Mouse (Mus musculus) mammary gland, adult 2 months (tissue): ENCODE measurements around the gene Ms4a6d. TPM values are rescaled to one million over a fixed set of nuclear protein-coding genes. Genes with fewer than 3 reads are reported as not detected.

Experiments used
- polyA plus RNA-seq: library from polyadenylated mRNA; depleted of rRNA; stranded (reverse); fragments of >200 nt; gene quantifications from 2 replicates; pipeline ENCODE4 v1.2.3, GENCODE M21; 2012; ENCODE audit warnings: low replicate concordance; rRNA removed

Gene Ms4a6d
- 5.1 and 17.1 TPM in 2 replicates for polyA plus RNA-seq

DNA sequence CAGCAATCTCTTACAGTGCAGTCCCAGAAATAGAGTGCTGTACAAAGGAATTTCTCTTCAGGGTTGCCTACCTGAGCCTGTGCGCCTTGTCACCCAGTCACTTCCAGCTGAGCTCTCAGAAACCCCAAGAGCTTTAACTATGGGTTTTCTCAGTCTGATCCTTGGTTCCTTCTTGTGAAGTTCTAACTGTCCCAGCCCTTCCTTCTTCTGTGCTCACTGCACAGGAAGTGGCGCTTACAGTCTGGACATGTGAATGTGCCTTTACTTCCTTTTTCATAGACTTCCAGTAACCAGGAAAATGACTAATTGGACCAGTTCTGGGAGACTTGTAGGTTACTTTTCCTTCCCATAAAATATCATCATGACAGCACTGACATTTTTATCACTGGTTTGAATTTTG, at the start of gene Ms4a6d:
TSS of gene Ms4a6d (minus strand) at position 247 of the 400 bp plus-strand sequence.

DNA sequence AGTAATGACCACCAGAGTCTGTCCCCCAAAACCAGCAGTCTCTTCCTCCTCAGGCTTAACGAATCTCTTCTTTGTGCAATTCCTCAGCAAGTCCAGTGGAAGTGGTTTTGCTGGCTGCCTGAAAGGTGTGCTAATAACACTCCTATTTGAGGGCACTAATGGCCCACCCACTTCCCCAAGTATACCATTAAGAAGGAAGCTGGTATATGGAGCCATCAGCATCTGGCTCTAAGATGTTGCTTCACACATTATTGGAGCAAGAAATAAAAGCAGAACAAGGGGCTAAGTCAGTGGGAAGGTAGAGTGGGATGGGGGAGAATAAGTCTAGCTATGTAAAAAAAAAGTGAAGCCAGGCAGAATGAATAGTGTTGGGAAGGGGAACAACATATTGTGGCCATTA, 36.1 kb upstream of the Ms4a6d start, which contains the start of gene Ms4a3:
TSS of gene Ms4a3 (minus strand) at position 120 of the 400 bp plus-strand sequence.

DNA sequence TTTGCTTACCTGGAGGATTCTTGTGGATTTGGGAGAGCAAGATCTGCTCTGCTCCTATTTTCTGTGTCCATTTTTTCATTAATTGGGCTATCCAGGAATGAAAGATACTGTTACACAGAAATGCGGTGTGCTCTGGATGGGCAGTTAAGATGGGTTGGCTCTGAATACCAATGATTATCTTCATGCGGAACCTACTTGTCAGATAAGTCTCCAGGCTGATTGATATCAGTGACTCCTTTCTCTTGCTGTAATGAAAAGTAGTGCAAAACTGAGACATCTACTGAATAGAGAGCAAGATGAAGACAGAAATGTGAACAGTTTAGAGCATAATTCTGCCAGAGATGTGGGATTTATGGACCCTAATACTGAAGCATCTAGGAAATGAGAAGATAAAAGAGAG, 18.9 kb upstream of the Ms4a6d start, which contains the start of gene Ms4a2:
TSS of gene Ms4a2 (minus strand) at position 169 of the 400 bp plus-strand sequence.

Other genes starting within 250 kb of the Ms4a6d start
- gene Ms4a4a, start 229.3 kb downstream of the Ms4a6d start, polyA plus RNA-seq, result 0.97 and 2.4 TPM in 2 replicates
- gene Ms4a4c, start 200.1 kb downstream of the Ms4a6d start, polyA plus RNA-seq, result 4.0 and 6.8 TPM in 2 replicates
- gene Ms4a4b, start 161.3 kb downstream of the Ms4a6d start, polyA plus RNA-seq, result 46.1 and 93.0 TPM in 2 replicates
- 6.0 and 14.4 TPM in 2 replicates for gene Ms4a6c, start 135.5 kb downstream of the Ms4a6d start, polyA plus RNA-seq
- 13.1 and 23.7 TPM in 2 replicates for gene Gm8369, start 118.9 kb downstream of the Ms4a6d start, polyA plus RNA-seq
- gene Ms4a6b, start 88.3 kb downstream of the Ms4a6d start, polyA plus RNA-seq, result 22.9 and 41.2 TPM in 2 replicates
- gene Ms4a4d, start 68.0 kb downstream of the Ms4a6d start, polyA plus RNA-seq, result 23.9 and 37.1 TPM in 2 replicates
- 0.13 and 0.46 TPM in 2 replicates for gene Ms4a2, start 18.9 kb upstream of the Ms4a6d start, polyA plus RNA-seq
- not detected in 2 replicates for gene Ms4a3, start 36.0 kb upstream of the Ms4a6d start, polyA plus RNA-seq
- not detected in 2 replicates for gene Oosp2, start 55.7 kb upstream of the Ms4a6d start, polyA plus RNA-seq
- not detected in 2 replicates for gene Oosp1, start 86.3 kb upstream of the Ms4a6d start, polyA plus RNA-seq
- not detected in 2 replicates for gene Oosp3, start 92.2 kb upstream of the Ms4a6d start, polyA plus RNA-seq
- gene Gif, start 142.7 kb upstream of the Ms4a6d start, polyA plus RNA-seq, result not detected in 2 replicates
- gene Mrpl16, start 165.5 kb upstream of the Ms4a6d start, polyA plus RNA-seq, result 7.6 and 15.1 TPM in 2 replicates
- 4.6 and 6.8 TPM in 2 replicates for gene Stx3, start 214.6 kb upstream of the Ms4a6d start, polyA plus RNA-seq
- not detected in 2 replicates for gene Olfr1417, start 234.4 kb upstream of the Ms4a6d start, polyA plus RNA-seq